Mouse (Mus musculus) gastrocnemius, postnatal 36 days (tissue): ENCODE results near the gene Stil. TPM values are rescaled to one million over a fixed set of nuclear protein-coding genes. Genes with fewer than 3 reads are reported as not detected.

Source experiments
- DNase-seq, 2 experiments: peaks; one replicate each; pipeline ENCODE4 v3.0.0; 2022
- intact Hi-C: fragments of 180-260 bp; cut with DNase I; formaldehyde crosslinking; loops from one replicate; pipeline ENCODE4 v1.15.1; 2025
- total RNA-seq, 2 experiments: library from RNA; stranded (reverse); gene quantifications; 2 replicates each; pipeline ENCODE4 v1.2.3; 2021

Stil gene
- total RNA-seq, 2 experiments from 2014 or later: 0.10 to 0.23 TPM

- intact Hi-C loops: no loop called here
- DNase-seq: no peak
Observed at GRCm38 (mm10) chr4:115075204-115075915, 75.4 kb downstream of the Stil start.

GRCm38 (mm10) chr4:115078892-115079820, 79.2 kb downstream of the Stil start:
- no peak for DNase-seq
- intact Hi-C loops: no loop called here

DNA sequence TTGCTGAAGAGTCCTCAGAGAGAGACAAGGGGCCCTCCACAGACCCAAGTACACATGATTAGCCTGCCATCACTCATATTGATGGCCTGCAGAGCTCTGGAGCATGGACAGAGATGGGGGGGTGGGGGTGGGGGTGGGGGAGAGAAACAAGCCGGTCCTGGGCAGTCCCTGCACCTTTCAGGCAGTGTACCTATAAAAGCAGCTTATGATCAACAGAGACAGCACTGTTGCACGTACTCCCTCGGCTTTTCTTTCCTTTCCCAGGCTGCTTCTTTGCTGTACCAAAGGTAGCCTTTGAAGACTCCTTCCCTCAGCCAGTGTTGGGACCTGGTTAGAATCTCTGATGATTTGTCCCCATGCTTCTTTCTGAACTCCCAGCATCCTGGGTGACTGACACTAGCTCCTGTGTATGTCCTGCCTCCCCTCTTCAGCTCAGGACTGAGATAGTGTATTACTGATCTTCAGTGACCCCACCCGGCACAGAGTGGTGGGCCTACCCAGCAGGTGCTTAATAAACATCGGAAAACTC, 79.9 kb downstream of the Stil start:
- no peak for DNase-seq
- intact Hi-C loops: loop anchor here (5.0 kb wide), 1 partner anchor 33 kb away; no protein-coding TSS in a partner anchor

DNA sequence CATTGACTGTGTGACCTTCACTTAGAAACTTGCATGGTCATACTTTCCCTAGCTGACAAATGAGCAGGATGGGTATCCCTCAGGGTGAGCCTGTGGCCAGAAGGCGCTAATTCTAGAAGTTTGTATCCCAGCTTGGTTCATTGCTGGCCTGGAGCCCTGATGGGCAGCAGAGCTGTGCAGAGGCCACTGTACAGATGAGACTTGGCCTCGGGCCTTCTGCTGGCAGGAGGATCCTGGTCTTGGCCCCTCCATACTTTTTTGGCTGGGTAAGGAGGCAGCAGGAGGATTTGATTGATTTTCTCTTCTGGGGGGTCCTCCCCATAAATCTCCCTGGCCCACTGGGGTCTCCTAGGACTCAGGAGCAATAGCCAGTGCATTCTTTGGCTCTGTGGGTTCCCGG, 83.1 kb downstream of the Stil start:
- no peak for DNase-seq
- intact Hi-C loops: loop anchor here (5.0 kb wide), 1 partner anchor 36 kb away; no protein-coding TSS in a partner anchor

DNA sequence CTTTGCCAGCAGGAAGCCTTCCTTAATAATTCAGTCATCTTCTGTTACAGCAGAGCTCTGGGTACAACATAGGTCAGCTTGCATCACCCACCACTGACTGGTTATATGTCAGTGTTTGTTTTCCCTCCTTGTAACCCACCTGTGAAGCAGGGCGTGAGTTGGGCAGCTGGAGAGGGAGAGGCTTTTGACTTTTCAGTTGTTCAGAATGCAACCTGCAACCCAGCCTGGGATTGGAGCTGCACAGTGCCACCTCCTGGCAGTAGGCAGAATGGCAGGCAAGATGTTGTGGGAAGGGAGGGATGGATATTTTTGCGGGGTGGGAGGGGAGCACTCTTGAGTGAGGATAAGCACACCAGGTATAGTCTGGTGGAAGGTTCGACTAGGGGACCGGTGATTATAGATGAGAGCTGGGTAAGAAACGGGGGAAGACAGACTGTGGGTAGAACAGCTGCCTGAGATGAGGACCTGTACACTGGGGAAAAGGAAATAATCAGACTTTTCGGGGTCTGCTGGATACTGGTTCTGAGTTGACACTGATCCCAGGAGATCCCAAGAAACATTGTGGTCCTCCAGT, 85.7 kb downstream of the Stil start:
- intact Hi-C loops: loop anchor here (5.0 kb wide), 1 partner anchor 88 kb away; no protein-coding TSS in a partner anchor
- peak in 1 of 2 experiments; percentile 48 for DNase-seq

- intact Hi-C loops: loop anchor here (5.0 kb wide), 1 partner anchor 89 kb away; no protein-coding TSS in a partner anchor
Observed at GRCm38 (mm10) chr4:115086257-115086656, 86.3 kb downstream of the Stil start.

GRCm38 (mm10) chr4:115086763-115087415, 86.9 kb downstream of the Stil start:
- intact Hi-C loops: loop anchor here (5.0 kb wide), 1 partner anchor 90 kb away; no protein-coding TSS in a partner anchor
- DNase-seq: no peak

More at GRCm38 (mm10) chr4:115086257-115086656, 86.3 kb downstream of the Stil start:
- DNase-seq: no peak

GRCm38 (mm10) chr4:115088611-115089338, 88.8 kb downstream of the Stil start, which contains the start of gene Pdzk1ip1:
Gene Pdzk1ip1 (plus strand): TSS chr4:115088708.
- no peak for DNase-seq
- intact Hi-C loops: loop anchor here (5.0 kb wide), 1 partner anchor 91 kb away; no protein-coding TSS in a partner anchor

GRCm38 (mm10) chr4:115090592-115090991, 90.6 kb downstream of the Stil start:
- no peak for DNase-seq

DNA sequence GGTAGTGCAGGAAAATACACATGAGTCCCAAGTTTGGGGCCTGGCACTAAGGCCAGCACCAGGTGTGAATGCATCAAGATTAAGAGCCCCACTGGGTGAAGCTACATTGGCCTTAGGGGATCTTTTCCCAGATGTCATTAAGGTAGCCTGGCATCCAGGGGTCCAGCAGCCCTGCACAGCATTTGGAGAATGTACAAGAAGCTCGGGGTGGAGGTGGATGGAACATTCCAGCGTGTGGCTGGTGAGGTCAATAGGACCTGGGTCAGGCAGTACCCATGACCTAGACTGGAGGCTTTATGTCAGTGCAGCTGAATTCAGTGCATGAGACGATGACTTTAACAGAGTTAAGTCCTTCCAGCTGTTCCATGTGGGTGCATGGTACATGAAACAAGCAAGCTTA, 91.8 kb downstream of the Stil start:
- no peak for DNase-seq
- intact Hi-C loops: no loop called here

More at GRCm38 (mm10) chr4:115090592-115090991, 90.6 kb downstream of the Stil start:
- intact Hi-C loops: no loop called here

Other genes starting within 250 kb of the Stil start
- not detected for gene Gm12830, start 178.4 kb upstream of the Stil start, total RNA-seq
- under 1 TPM; 0.23 to 0.47 TPM for gene Foxd2, start 91.3 kb upstream of the Stil start, total RNA-seq
- gene Foxe3, start 74.1 kb upstream of the Stil start, total RNA-seq: not detected
- 10 to 100 TPM; 18.1 to 20.2 TPM for gene Cmpk1, start 12.9 kb upstream of the Stil start, total RNA-seq
- 1 to 10 TPM; 1.2 TPM for gene Tal1, start 56.3 kb downstream of the Stil start, total RNA-seq
- gene Pdzk1ip1, start 88.5 kb downstream of the Stil start, total RNA-seq: not detected
- not detected for gene Cyp4x1, start 134.1 kb downstream of the Stil start, total RNA-seq
- gene Cyp4a29, start 241.9 kb downstream of the Stil start, total RNA-seq: not detected